ENCODE assay signal across 9 mouse cellular contexts in genomic region chr16:55887814-55888583, GRCm38 (mm10). TPM values are rescaled to one million over a fixed set of nuclear protein-coding genes. Genes with fewer than 3 reads are reported as not detected.
DNase-seq lines count a peak whose midpoint lies in the region; ATAC-seq and TF ChIP-seq lines count a peak whose summit lies in the region.
"Had no signal": no experiment of that assay in that cellular context is flagged by ENCODE, and none has a peak within 500 bp of the region (broad histone marks: within the 10 kb centered on the region; RNA-seq: fewer than 3 reads in every experiment).

No protein-coding gene starts in this region.

- H3K36me3 ChIP-seq in heart, adult 2 months (ENCODE audit: control insufficient read depth, insufficient read depth, low read length): no peaks in the 10 kb centered on the region
- 0 out of 2 replicates have a peak, but pooled peaks cover 2% of the 10 kb centered on the region for H3K36me3 ChIP-seq in heart, embryonic 11.5 days (ENCODE audit: control insufficient read depth, insufficient read depth, low read length)

- no peak overlapping the region for H3K9ac ChIP-seq in heart, adult 2 months (ENCODE audit: low read depth, low read length)
- no peak overlapping the region for H3K9ac ChIP-seq in heart, embryonic 11.5 days (ENCODE audit: low read depth, low read length)
- H3K9ac ChIP-seq: lung, embryonic 15.5 days had no signal

- intact Hi-C loops in heart, adult 2 months (cut with DNase I): no loop called here

- no peaks in the 10 kb centered on the region for H3K27me3 ChIP-seq in heart, adult 2 months (ENCODE audit: control insufficient read depth, insufficient read depth, low read length)
- H3K27me3 ChIP-seq in heart, embryonic 11.5 days (ENCODE audit: control insufficient read depth, insufficient read depth, low read length): no peaks in the 10 kb centered on the region
- H3K27me3 ChIP-seq: lung, embryonic 15.5 days had no signal

- TF ChIP-seq CTCF in heart, adult 2 months (IDR thresholded peaks at IDR 0.05): peak; percentile 45

- ATAC-seq in heart, embryonic 11.5 days (replicated peaks; ENCODE audit: insufficient number of reproducible peaks, low FRiP score, low TSS enrichment): no peak
- ATAC-seq in megakaryocyte, adult 5-6 weeks (ENCODE audit: poor library complexity, severe bottlenecking): peak; percentile 61

- no peaks in the 10 kb centered on the region for H3K9me3 ChIP-seq in heart, embryonic 11.5 days (replicated peaks; ENCODE audit: control insufficient read depth, low read length)
- H3K9me3 ChIP-seq: lung, embryonic 15.5 days had no signal

- H3K4me2 ChIP-seq in heart, embryonic 11.5 days: no peak overlapping the region
- H3K4me2 ChIP-seq: lung, embryonic 15.5 days had no signal

- WGBS in heart, adult 2 months: 54% methylated on average over 7 of the region's 7 CpGs
- WGBS in heart, embryonic 11.5 days (ENCODE audit: insufficient replicate concordance): 53% methylated on average over 7 of the region's 7 CpGs

- no peak overlapping the region for H3K4me3 ChIP-seq in heart, adult 2 months
- no peak overlapping the region for H3K4me3 ChIP-seq in heart, embryonic 11.5 days (ENCODE audit: low read depth, low read length)
- H3K4me3 ChIP-seq: lung, embryonic 15.5 days had no signal

- no peak for TF ChIP-seq POLR2A in heart, adult 2 months (IDR thresholded peaks at IDR 0.05; ENCODE audit: insufficient read depth, low read depth, low read length)

- no peak for DNase-seq in heart, adult 2 months
- peak; percentile 52 for DNase-seq in A20 (ENCODE audit: low read depth, low spot score)
- DNase-seq in brain, adult 2 months (ENCODE audit: low read depth, low spot score): peak; percentile 52
- DNase-seq in ovary, postnatal 14 days (ENCODE audit: low spot score): no peak
- no peak for DNase-seq in yolk sac, embryonic 10.5 days (ENCODE audit: low spot score)
- DNase-seq in spleen, adult 18-20 months: no peak

- no peak overlapping the region for H3K27ac ChIP-seq in heart, adult 2 months
- H3K27ac ChIP-seq in heart, embryonic 11.5 days (ENCODE audit: low read depth, low read length): no peak overlapping the region
- H3K27ac ChIP-seq: lung, embryonic 15.5 days had no signal

- TF ChIP-seq EP300 in heart, adult 2 months (IDR thresholded peaks at IDR 0.05; ENCODE audit: insufficient read depth, low read depth, low read length): no peak

- no peaks in the 10 kb centered on the region for H3K79me2 ChIP-seq in heart, adult 2 months (replicated peaks; ENCODE audit: control insufficient read depth, insufficient read depth, low read length)

- peaks cover 2% of the 10 kb centered on the region for H3K4me1 ChIP-seq in heart, adult 2 months (ENCODE audit: control insufficient read depth, insufficient read depth, low read length)
- no peaks in the 10 kb centered on the region for H3K4me1 ChIP-seq in heart, embryonic 11.5 days (ENCODE audit: control insufficient read depth, insufficient read depth, low read length)

RNA-seq across cellular contexts. Expression of gene Nxpe3, which starts 7.1 kb away (rescaled TPM):
- under 1 TPM; 0.43 to 0.44 TPM for total RNA-seq in heart, adult 2 months (2021)
- polyA plus RNA-seq in heart, adult 2 months (2012; rRNA removed): 0.51 and 0.82 TPM in 2 replicates
- 0.99 and 1.2 TPM in 2 replicates for polyA plus RNA-seq in heart, embryonic 11.5 days (2014; fragmentation: Nextera tagmentation; extraction: Ambion mirVana)
- total RNA-seq in megakaryocyte, adult 5-6 weeks (2015): 1.4 and 2.1 TPM in 2 replicates
- total RNA-seq in megakaryocyte, adult 5-6 weeks (2017): 2.4 and 2.8 TPM in 2 replicates

RNA-seq across cellular contexts. Expression of gene Cep97, which starts 46.7 kb away (rescaled TPM):
- total RNA-seq in heart, adult 2 months (2021): 1 to 10 TPM; 3.3 to 5.6 TPM
- polyA plus RNA-seq in heart, adult 2 months (2012; rRNA removed): 1.1 and 1.5 TPM in 2 replicates
- 7.4 and 11.9 TPM in 2 replicates for polyA plus RNA-seq in heart, embryonic 11.5 days (2014; fragmentation: Nextera tagmentation; extraction: Ambion mirVana)
- total RNA-seq in megakaryocyte, adult 5-6 weeks (2015): 3.4 and 5.4 TPM in 2 replicates
- 3.0 and 7.4 TPM in 2 replicates for total RNA-seq in megakaryocyte, adult 5-6 weeks (2017)

RNA-seq across cellular contexts. Expression of gene Nfkbiz, which starts 49.3 kb away (rescaled TPM):
- total RNA-seq in heart, adult 2 months (2021): 1 to 10 TPM; 2.1 to 2.3 TPM
- polyA plus RNA-seq in heart, adult 2 months (2012; rRNA removed): 2.8 and 3.4 TPM in 2 replicates
- 3.5 and 3.7 TPM in 2 replicates for polyA plus RNA-seq in heart, embryonic 11.5 days (2014; fragmentation: Nextera tagmentation; extraction: Ambion mirVana)
- 33.3 and 44.9 TPM in 2 replicates for total RNA-seq in megakaryocyte, adult 5-6 weeks (2015)
- 31.2 and 32.7 TPM in 2 replicates for total RNA-seq in megakaryocyte, adult 5-6 weeks (2017)

Comparison
In these comparisons a context has a peak if more than half of its experiments do, and no peak if none do; other contexts are left out.
1. DNase-seq: peak in A20 (single experiment) and brain, adult 2 months (single experiment); none in heart, adult 2 months (0 of 2), ovary, postnatal 14 days (single experiment), yolk sac, embryonic 10.5 days (single experiment) and spleen, adult 18-20 months (0 of 2).
2. RNA of gene Nfkbiz, which starts 49.3 kb away (total RNA-seq): 31.2 to 44.9 TPM in megakaryocyte, adult 5-6 weeks; 2.1 to 2.3 TPM in heart, adult 2 months; every median in the first group is over 4 times any median in the second.